Mouse (Mus musculus) midbrain, embryonic 15.5 days (tissue): Measurements from ENCODE around the gene Gm5861. TPM values are rescaled to one million over a fixed set of nuclear protein-coding genes. Genes with fewer than 3 reads are reported as not detected.
"Not testable (repeated sequence)": the region's sequence is repeated elsewhere in the genome, so short reads cannot be mapped to it uniquely, and the experiment has no call there.

Experiments used
- ATAC-seq: fragments of 200-750 bp; cut with Nextera tagmentation; replicated peaks from 2 replicates; pipeline ENCODE4 v1.8.0; 2017; ENCODE audit warnings: moderate TSS enrichment
- H3K27ac ChIP-seq: fragments of 300-500 bp; sonication (generic); 2 replicates; pipeline ENCODE4 v1.5.1; 2015; ENCODE audit warnings: mild to moderate bottlenecking, inconsistent platforms
- H3K27me3 ChIP-seq: fragments of 300-500 bp; sonication (generic); replicated peaks from 2 replicates; pipeline ENCODE4 v1.6.1; 2015; ENCODE audit warnings: inconsistent platforms
- H3K36me3 ChIP-seq: fragments of 300-500 bp; sonication (generic); replicated peaks from 2 replicates; pipeline ENCODE4 v1.6.1; 2015; ENCODE audit warnings: inconsistent platforms
- H3K4me1 ChIP-seq: fragments of 300-500 bp; sonication (generic); 2 replicates; pipeline ENCODE4 v1.6.1; 2015; ENCODE audit warnings: inconsistent platforms
- H3K4me2 ChIP-seq: fragments of 300-500 bp; sonication (generic); 2 replicates; pipeline ENCODE4 v1.6.1; 2015; ENCODE audit warnings: inconsistent platforms, mild to moderate bottlenecking, moderate library complexity
- H3K4me3 ChIP-seq: fragments of 300-500 bp; sonication (generic); 2 replicates; pipeline ENCODE4 v1.5.1; 2015; ENCODE audit warnings: mild to moderate bottlenecking, inconsistent platforms
- H3K9ac ChIP-seq: fragments of 300-500 bp; sonication (generic); 2 replicates; pipeline ENCODE4 v1.6.1; 2015; ENCODE audit warnings: mild to moderate bottlenecking, inconsistent platforms
- H3K9me3 ChIP-seq: fragments of 300-500 bp; sonication (generic); 2 replicates; pipeline ENCODE4 v1.6.1; 2016; ENCODE audit warnings: inconsistent platforms
- WGBS: fragments of 180-500 bp; shearing (Covaris S2); methylation state at CpG from one replicate; pipeline ENCODE4 v1.1.7; 2015; ENCODE audit warnings: mixed read lengths; 5-methylcytosine and 5-hydroxymethylcytosine counted together
- polyA plus RNA-seq: library from polyadenylated mRNA; unstranded; fragments of >200 nt; fragmentation: Nextera tagmentation; extraction: Ambion mirVana; gene quantifications from 2 replicates; pipeline ENCODE4 v1.2.1, GENCODE M21; 2015

The Gm5861 gene
- polyA plus RNA-seq = not detected in 2 replicates

DNA sequence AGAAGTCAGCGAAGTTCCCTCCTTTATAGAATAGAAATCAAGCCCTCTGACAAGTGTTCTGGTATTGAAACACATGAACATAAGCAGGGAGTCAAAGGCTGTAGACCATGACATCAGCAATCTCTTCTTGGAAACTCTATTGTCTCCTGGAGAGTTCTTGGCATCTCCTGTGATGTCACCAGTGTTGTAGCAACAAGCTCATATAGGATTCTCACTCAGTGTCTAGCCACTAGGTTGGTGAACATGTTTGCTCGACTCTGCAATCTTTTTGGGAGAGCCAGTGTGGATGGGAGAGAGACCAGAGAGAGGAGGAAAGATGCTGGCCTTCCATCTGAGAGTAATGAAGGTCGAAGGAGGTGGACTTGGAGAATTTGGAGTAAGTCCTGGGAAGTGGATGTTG lies at the start of gene Gm5861:
Gene Gm5861 (plus strand): TSS at position 301 of the 400 bp plus-strand sequence.
- not testable (repeated sequence) for H3K4me3 ChIP-seq, H3K9me3 ChIP-seq, H3K4me2 ChIP-seq, H3K4me1 ChIP-seq, ATAC-seq, H3K36me3 ChIP-seq, H3K27ac ChIP-seq, H3K9ac ChIP-seq, H3K27me3 ChIP-seq
- 70% methylated on average over 3 of the region's 3 CpGs for WGBS

DNA sequence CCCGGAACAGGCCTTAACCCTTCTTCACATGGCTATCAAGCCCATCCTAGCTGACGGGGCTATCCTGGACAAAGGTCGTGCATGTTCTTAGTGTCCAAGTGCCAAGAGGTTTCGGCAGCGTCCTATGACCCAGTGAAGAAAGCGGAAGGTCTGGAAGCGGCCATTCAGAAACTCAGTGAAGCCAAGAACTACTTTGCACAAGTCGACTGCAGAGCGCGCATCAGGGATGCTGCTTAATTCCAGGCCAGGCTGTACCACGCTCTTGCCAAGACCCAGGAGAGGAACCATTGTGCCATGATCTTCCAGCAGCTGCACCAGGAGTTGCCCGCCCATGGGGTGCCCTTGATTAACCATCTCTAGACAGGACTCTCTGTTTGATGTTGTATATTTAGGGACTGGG lies 44.8 kb upstream of the Gm5861 start:
- H3K4me3 ChIP-seq, H3K27me3 ChIP-seq, H3K4me2 ChIP-seq, ATAC-seq, H3K9ac ChIP-seq, H3K27ac ChIP-seq, H3K9me3 ChIP-seq, H3K4me1 ChIP-seq, H3K36me3 ChIP-seq: not testable (repeated sequence)
- WGBS = 92% methylated on average over 12 of the region's 12 CpGs

Other genes starting within 250 kb of the Gm5861 start
- not detected in 2 replicates for gene Gm8871, start 235.3 kb upstream of the Gm5861 start, polyA plus RNA-seq
- not detected in 2 replicates for gene Gm8857, start 235.3 kb upstream of the Gm5861 start, polyA plus RNA-seq
- not detected in 2 replicates for gene Gm8879, start 55.4 kb upstream of the Gm5861 start, polyA plus RNA-seq
- gene Gm8890, start 73.0 kb downstream of the Gm5861 start, polyA plus RNA-seq = not detected in 2 replicates
- not detected in 2 replicates for gene Speer1, start 158.4 kb downstream of the Gm5861 start, polyA plus RNA-seq
- not detected in 2 replicates for gene Gm8897, start 233.3 kb downstream of the Gm5861 start, polyA plus RNA-seq